Mouse (Mus musculus): Measurements from ENCODE around the gene B4galnt2.

GRCm38 (mm10) chr11:95836433-95836832 is 78.3 kb downstream of the B4galnt2 start:
- TF ChIP-seq CTCF (IDR thresholded peaks at IDR 0.05; ENCODE audit: insufficient read depth, low read length), result no peak
- no peak for TF ChIP-seq POLR2A (IDR thresholded peaks at IDR 0.05; ENCODE audit: borderline replicate concordance, extremely low read depth, low read depth, low read length)

Measured in lung, adult 2 months (tissue).